In genomic region chr1:157076781-157077705, GRCm38 (mm10) we compare ENCODE assay signal across 8 mouse cellular contexts. TPM values are rescaled to one million over a fixed set of nuclear protein-coding genes. Genes with fewer than 3 reads are reported as not detected.
A peak's percentile ranks its signal among the peaks of the same experiment; 100 is the strongest.
DNase-seq lines count a peak whose midpoint lies in the region; ATAC-seq and TF ChIP-seq lines count a peak whose summit lies in the region.

No protein-coding gene starts in this region.

- DNase-seq in Patski (ENCODE audit: low read depth, low spot score), result no peak
- peak; percentile 80 for DNase-seq in cerebellum, adult 9-11 months
- peak; percentile 79 to 86 for DNase-seq in frontal cortex, postnatal 14 days (ENCODE audit: low spot score in 2 of 2)
- DNase-seq in layer of hippocampus, postnatal 25 days (ENCODE audit: extremely low spot score in 1 of 2, low spot score in 1 of 2), result peak; percentile 92 to 97
- peak; percentile 94 for DNase-seq in lung, postnatal 14 days
- peak; percentile 68 for DNase-seq in retina, adult 2 months (ENCODE audit: low read depth, low spot score)
- peak; percentile 92 for DNase-seq in thymus, postnatal 25 days

- peak; percentile 35 for ATAC-seq in Patski
- no peak for ATAC-seq in hindbrain, embryonic 12.5 days (ENCODE audit: low FRiP score)

- no peak overlapping the region for H3K9ac ChIP-seq in hindbrain, embryonic 12.5 days

- no peak for TF ChIP-seq CTCF in Patski (IDR thresholded peaks at IDR 0.05)

- H3K4me2 ChIP-seq in hindbrain, embryonic 12.5 days (replicated peaks), result 0 out of 2 replicates have a peak overlapping the region, but pooled peaks have one; percentile 2

- 57% methylated on average over 43 of the region's 43 CpGs for WGBS in hindbrain, embryonic 12.5 days

- no peak overlapping the region for H3K27ac ChIP-seq in hindbrain, embryonic 12.5 days

- no peaks in the 10 kb centered on the region for H3K9me3 ChIP-seq in hindbrain, embryonic 12.5 days (replicated peaks)

- CTCF ChIA-PET in Patski (lab: Charles Lee), result interaction anchor here (0.7 to 3.8 kb wide), 20 partner anchors 8 to 340 kb away, joined by 3 to 54 read pairs (median 4); no protein-coding TSS in a partner anchor

- H3K27me3 ChIP-seq in Patski, result no peaks in the 10 kb centered on the region
- H3K27me3 ChIP-seq in hindbrain, embryonic 12.5 days, result no peaks in the 10 kb centered on the region

- in situ Hi-C loops in Patski (cut with MboI; ENCODE audit: low pct_unique_long_range_greater_than_20kb), result loop anchor here (5.0 kb wide), 3 partner anchors 75 to 335 kb away; no protein-coding TSS in a partner anchor

- H3K36me3 ChIP-seq in hindbrain, embryonic 12.5 days, result no peaks in the 10 kb centered on the region

- H3K4me3 ChIP-seq in hindbrain, embryonic 12.5 days, result no peak overlapping the region

- POLR2A ChIA-PET in Patski (lab: Charles Lee), result interaction anchor here (0.6 to 1.4 kb wide), 3 partner anchors 151 to 313 kb away, joined by 3 to 4 read pairs (median 3); no protein-coding TSS in a partner anchor

- H3K4me1 ChIP-seq in hindbrain, embryonic 12.5 days, result peaks cover 22% of the 10 kb centered on the region

RNA-seq across cellular contexts. Expression of gene Tex35, which starts 31.4 kb away (rescaled TPM):
- 0.22 TPM for polyA plus RNA-seq in Patski (2021)
- polyA plus RNA-seq in hindbrain, embryonic 12.5 days (2016; fragmentation: Nextera tagmentation; extraction: Ambion mirVana), result not detected in 2 replicates
- total RNA-seq in layer of hippocampus, postnatal 25 days (2021), result not detected
